Mouse (Mus musculus): Measurements from ENCODE around the gene Crx. TPM values are rescaled to one million over a fixed set of nuclear protein-coding genes. Genes with fewer than 3 reads are reported as not detected.
"Not testable (repeated sequence)": the region's sequence is repeated elsewhere in the genome, so short reads cannot be mapped to it uniquely, and the experiment has no call there.

Gene Crx
- total RNA-seq (2021), result not detected
- long read RNA-seq, experiment 1, result 0 reads
- long read RNA-seq, experiment 2, result 0 reads

- DNase-seq, result no peak
- Histone ChIP-seq H3K27ac (no peak within 1 kb of the TSS), H3K4me3 (no peak within 1 kb of the TSS)
- intact Hi-C loops (cut with DNase I), result no loop called here
- TF ChIP-seq CTCF (IDR thresholded peaks at IDR 0.05), result no peak
These were observed at the start of gene Crx for GRCm38 (mm10) chr7:15879756-15880155. Gene Crx (minus strand): TSS chr7:15879968.

- intact Hi-C loops (cut with DNase I), result loop anchor here (5.0 to 10.0 kb wide), 2 partner anchors 130 to 1133 kb away; no protein-coding TSS in a partner anchor
- peak; percentile 95 for DNase-seq
- H3K27ac ChIP-seq, result peak within 1 kb of the TSS; percentile 100
- TF ChIP-seq CTCF (IDR thresholded peaks at IDR 0.05), result no peak
- H3K4me3 ChIP-seq, result peak within 1 kb of the TSS; percentile 75
These were observed 42.5 kb upstream of the Crx start, which contains the start of gene Selenow for GRCm38 (mm10) chr7:15922220-15922773. Gene Selenow (minus strand): TSS chr7:15922402.

GRCm38 (mm10) chr7:15921796-15922195 is 42.0 kb upstream of the Crx start:
- intact Hi-C loops (cut with DNase I), result loop anchor here (5.0 to 10.0 kb wide), 2 partner anchors 131 to 1133 kb away; no protein-coding TSS in a partner anchor
- Histone ChIP-seq H3K4me3 (peak overlapping the region; percentile 75), H3K27ac (peak overlapping the region; percentile 100)
- no peak for TF ChIP-seq CTCF (IDR thresholded peaks at IDR 0.05)
- peak; percentile 83 for DNase-seq

GRCm38 (mm10) chr7:15920645-15921190 is 41.0 kb upstream of the Crx start:
- peak; percentile 55 for DNase-seq
- intact Hi-C loops (cut with DNase I), result loop anchor here (5.0 to 10.0 kb wide), 2 partner anchors 132 to 1134 kb away; no protein-coding TSS in a partner anchor
- peak overlapping the region; percentile 75 for H3K4me3 ChIP-seq
- TF ChIP-seq CTCF (IDR thresholded peaks at IDR 0.05), result no peak
- peak overlapping the region; percentile 100 for H3K27ac ChIP-seq

- TF ChIP-seq CTCF (IDR thresholded peaks at IDR 0.05), result no peak
- no peak for DNase-seq
- peak overlapping the region; percentile 75 for H3K4me3 ChIP-seq
- intact Hi-C loops (cut with DNase I), result loop anchor here (5.0 to 10.0 kb wide), 2 partner anchors 132 to 1135 kb away; no protein-coding TSS in a partner anchor
- H3K27ac ChIP-seq, result peak overlapping the region; percentile 100
These were observed 40.2 kb upstream of the Crx start for GRCm38 (mm10) chr7:15919947-15920346.

DNA sequence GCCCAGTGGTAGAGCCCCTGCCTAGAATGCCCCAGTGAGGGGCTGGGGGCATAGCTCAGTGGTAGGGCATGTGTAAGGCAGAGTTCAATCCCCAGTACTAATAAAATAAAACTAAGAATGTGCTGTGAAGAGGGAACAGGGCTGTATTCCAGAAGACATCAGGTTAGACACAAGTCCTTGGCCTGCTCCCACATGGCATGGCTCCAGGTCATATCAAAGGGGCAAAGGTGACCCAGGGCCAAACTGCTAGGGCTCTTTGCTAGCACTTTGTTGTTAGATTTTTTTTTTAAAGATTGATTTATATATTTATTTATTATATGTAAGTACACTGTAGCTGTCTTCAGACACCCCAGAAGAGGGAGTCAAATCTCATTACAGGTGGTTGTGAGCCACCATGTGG is 38.6 kb upstream of the Crx start:
- peak; percentile 60 for DNase-seq
- H3K27ac ChIP-seq, result no peak overlapping the region
- intact Hi-C loops (cut with DNase I), result no loop called here
- TF ChIP-seq CTCF (IDR thresholded peaks at IDR 0.05), result no peak
- no peak overlapping the region for H3K4me3 ChIP-seq

DNA sequence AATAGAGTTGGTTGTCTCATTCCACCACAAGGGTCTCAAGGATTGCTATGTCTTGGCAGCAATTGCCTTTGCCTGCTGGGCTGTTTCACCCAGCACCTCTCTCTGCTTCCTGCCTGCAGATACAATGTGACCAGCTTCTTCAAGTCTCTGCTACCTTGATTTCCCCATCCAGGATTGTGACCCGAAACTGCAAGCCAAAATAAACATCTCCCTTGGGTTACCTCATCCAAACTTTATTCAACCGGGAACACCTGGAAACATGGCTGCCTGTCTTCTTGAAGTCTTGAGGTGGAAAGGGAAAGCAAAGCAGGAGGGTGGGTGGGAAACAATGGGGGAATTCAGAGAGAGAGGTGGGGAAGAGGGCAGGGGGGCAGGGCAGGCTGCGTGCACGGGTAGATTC is 37.2 kb upstream of the Crx start:
- Histone ChIP-seq H3K4me3 (no peak overlapping the region), H3K27ac (no peak overlapping the region)
- intact Hi-C loops (cut with DNase I), result no loop called here
- no peak for DNase-seq
- no peak for TF ChIP-seq CTCF (IDR thresholded peaks at IDR 0.05)

- intact Hi-C loops (cut with DNase I), result no loop called here
- no peak for DNase-seq
- H3K27ac ChIP-seq, result no peak overlapping the region
- H3K4me3 ChIP-seq, result no peak overlapping the region
- TF ChIP-seq CTCF (IDR thresholded peaks at IDR 0.05), result no peak
These were observed 36.5 kb upstream of the Crx start for GRCm38 (mm10) chr7:15916134-15916723.

DNA sequence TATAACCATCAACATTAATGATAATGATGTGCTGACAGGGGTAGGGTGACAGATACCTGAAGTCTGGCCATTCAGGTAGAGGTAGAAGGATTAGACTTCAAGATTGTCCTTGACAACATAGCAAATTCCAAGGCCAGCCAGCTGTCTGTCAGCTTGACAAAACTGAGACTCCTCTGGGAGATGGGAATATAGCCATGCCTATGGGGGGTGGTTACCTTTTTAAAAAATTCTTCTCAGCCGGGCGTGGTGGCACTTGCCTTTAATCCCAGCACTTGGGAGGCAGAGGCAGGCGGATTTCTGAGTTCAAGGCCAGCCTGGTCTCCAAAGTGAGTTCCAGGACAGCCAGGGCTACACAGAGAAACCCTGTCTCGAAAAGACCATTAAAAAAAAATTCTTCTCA is 35.9 kb upstream of the Crx start:
- H3K27ac ChIP-seq; intact Hi-C loops (cut with DNase I); DNase-seq; H3K4me3 ChIP-seq: not testable (repeated sequence)

- intact Hi-C loops (cut with DNase I), result no loop called here
- no peak overlapping the region for H3K4me3 ChIP-seq
These were observed 35.0 kb upstream of the Crx start for GRCm38 (mm10) chr7:15914751-15915150.

GRCm38 (mm10) chr7:15914252-15914651 is 34.5 kb upstream of the Crx start:
- DNase-seq, result peak; percentile 51
- no peak overlapping the region for H3K27ac ChIP-seq
- intact Hi-C loops (cut with DNase I), result no loop called here
- TF ChIP-seq CTCF (IDR thresholded peaks at IDR 0.05), result peak; percentile 87
- no peak overlapping the region for H3K4me3 ChIP-seq

More at GRCm38 (mm10) chr7:15914751-15915150, 35.0 kb upstream of the Crx start:
- no peak for TF ChIP-seq CTCF (IDR thresholded peaks at IDR 0.05)
- no peak for DNase-seq
- H3K27ac ChIP-seq, result no peak overlapping the region

GRCm38 (mm10) chr7:15912183-15912582 is 32.4 kb upstream of the Crx start:
- peak; percentile 82 for TF ChIP-seq CTCF (IDR thresholded peaks at IDR 0.05)
- no peak overlapping the region for H3K4me3 ChIP-seq
- DNase-seq, result peak; percentile 81
- intact Hi-C loops (cut with DNase I), result no loop called here
- H3K27ac ChIP-seq, result no peak overlapping the region

DNA sequence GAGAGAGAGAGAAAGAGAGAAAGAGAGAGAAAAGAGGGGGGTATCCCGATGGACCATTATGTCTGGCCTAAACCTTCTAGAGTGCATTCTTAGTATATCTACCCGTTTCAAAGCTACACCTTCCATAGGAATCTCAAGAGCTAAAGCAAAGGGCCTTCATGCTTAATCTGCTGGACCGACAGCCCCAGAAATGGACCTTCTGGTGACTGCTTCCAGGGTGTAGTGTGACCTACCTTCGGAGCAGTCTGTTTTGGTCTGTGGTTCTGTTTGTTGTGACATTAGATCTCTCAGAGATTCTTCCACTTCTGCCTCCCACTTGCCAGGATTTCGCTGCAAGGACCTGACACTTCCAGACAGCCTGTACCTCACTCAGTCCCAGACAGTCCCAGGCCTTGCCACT is 30.8 kb upstream of the Crx start:
- Histone ChIP-seq H3K4me3 (no peak overlapping the region), H3K27ac (no peak overlapping the region)
- intact Hi-C loops (cut with DNase I), result no loop called here
- no peak for TF ChIP-seq CTCF (IDR thresholded peaks at IDR 0.05)
- DNase-seq, result no peak
